Mouse (Mus musculus): ENCODE results near the gene Hmgb4. TPM values are rescaled to one million over a fixed set of nuclear protein-coding genes. Genes with fewer than 3 reads are reported as not detected.

Hmgb4 gene
- polyA plus RNA-seq, 1 experiment from 2014 or later = not detected

DNA sequence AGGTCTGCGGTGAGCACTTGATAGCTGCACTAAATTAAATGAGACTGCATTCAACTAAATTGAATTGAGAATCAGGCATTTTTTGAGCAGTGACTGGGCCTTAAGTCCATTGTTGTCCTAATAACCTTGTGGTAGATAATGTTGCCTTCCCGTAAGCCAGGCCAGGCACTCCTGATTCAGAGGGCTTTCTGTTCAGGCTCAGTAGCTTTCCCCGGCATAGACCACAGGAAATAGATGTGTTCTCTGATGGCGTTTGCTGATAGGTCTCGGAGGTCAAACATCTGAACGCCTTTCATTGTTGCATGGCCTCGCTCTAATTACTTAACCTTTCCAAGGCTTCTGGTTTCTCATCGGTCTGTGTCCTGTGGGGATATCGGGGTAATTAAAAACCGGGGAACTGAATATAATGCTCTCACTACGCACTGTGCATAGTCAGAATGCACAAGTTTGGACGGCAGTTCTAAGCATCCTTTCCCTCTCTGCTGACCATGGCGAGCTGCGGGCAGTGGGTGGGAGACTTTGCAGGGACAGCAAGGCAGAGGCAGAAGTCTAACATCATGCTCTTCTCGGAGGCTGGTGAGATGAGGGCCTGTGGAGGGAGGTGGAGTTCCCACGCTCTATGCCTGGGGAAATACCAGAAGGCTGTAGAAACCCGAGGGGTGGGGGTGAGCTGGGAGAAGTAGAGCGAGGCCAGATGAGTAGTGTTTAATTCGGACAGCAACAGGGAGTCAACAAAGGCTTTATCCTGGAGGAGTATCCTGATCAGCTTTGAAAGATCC lies 19.5 kb downstream of the Hmgb4 start:
- H3K4me2 ChIP-seq = no peak overlapping the region
- no peaks in the 10 kb centered on the region for H3K9me3 ChIP-seq (replicated peaks; ENCODE audit: control insufficient read depth, low read length)
- H3K9ac ChIP-seq (ENCODE audit: low read depth, low read length) = no peak overlapping the region
- no peaks in the 10 kb centered on the region for H3K36me3 ChIP-seq (ENCODE audit: control insufficient read depth, insufficient read depth, low read length)
- no peak overlapping the region for H3K4me3 ChIP-seq (ENCODE audit: low read depth, low read length)
- ATAC-seq (replicated peaks; ENCODE audit: insufficient number of reproducible peaks, low FRiP score, low TSS enrichment) = no peak
- no peaks in the 10 kb centered on the region for H3K27me3 ChIP-seq (ENCODE audit: control insufficient read depth, insufficient read depth, low read length)
- H3K27ac ChIP-seq (ENCODE audit: low read depth, low read length) = no peak overlapping the region
- no peaks in the 10 kb centered on the region for H3K4me1 ChIP-seq (ENCODE audit: control insufficient read depth, insufficient read depth, low read length)
- 58% methylated on average over 19 of the region's 19 CpGs for WGBS (ENCODE audit: insufficient replicate concordance)

DNA sequence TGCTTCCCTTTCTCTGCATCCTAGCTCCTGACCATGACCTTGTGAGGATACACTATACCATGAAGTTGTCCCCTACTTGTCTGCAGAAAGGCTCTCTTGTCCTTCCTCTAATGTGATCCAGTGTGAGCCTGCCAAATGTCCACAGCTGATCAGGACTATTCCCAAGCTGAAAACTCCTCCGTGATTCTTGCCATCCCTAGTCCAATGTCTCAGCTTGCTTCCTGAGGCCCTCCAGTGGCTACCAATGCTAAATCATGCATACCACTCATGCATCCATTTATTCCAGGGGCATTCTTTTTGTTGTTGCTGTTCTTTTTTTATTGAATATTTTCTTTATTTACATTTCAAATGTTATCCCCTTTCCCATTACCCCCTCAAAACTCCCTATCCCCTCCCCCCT lies 21.6 kb downstream of the Hmgb4 start:
- 52% methylated on average over 1 of the region's 1 CpGs for WGBS (ENCODE audit: insufficient replicate concordance)
- Histone ChIP-seq H3K27ac (ENCODE audit: low read depth, low read length) (no peak overlapping the region), H3K4me1 (ENCODE audit: control insufficient read depth, insufficient read depth, low read length) (no peaks in the 10 kb centered on the region), H3K9me3 (replicated peaks; ENCODE audit: control insufficient read depth, low read length) (no peaks in the 10 kb centered on the region), H3K27me3 (ENCODE audit: control insufficient read depth, insufficient read depth, low read length) (no peaks in the 10 kb centered on the region), H3K9ac (ENCODE audit: low read depth, low read length) (no peak overlapping the region), H3K4me2 (no peak overlapping the region), H3K36me3 (ENCODE audit: control insufficient read depth, insufficient read depth, low read length) (no peaks in the 10 kb centered on the region), H3K4me3 (ENCODE audit: low read depth, low read length) (no peak overlapping the region)
- ATAC-seq (replicated peaks; ENCODE audit: insufficient number of reproducible peaks, low FRiP score, low TSS enrichment) = no peak

DNA sequence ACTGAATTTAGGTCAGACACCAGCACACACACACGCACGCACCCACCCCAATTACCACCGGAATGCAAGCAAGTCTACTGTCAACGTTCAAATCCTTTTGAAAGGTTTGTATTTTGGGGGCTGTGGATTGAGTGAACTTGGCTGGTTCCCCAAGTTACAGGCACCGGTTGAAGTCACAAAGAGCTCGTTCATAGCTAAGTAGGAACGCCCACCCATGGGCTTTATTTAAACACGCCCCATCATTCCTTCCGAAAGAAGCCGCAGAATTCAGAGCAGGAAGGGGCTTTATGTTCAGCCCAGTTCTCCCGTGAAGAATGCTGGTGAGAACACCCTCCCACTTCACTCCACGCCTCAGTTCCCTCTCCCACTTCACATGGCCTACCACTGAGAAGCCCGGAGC lies 27.3 kb downstream of the Hmgb4 start:
- H3K4me1 ChIP-seq (ENCODE audit: control insufficient read depth, insufficient read depth, low read length) = no peaks in the 10 kb centered on the region
- ATAC-seq (replicated peaks; ENCODE audit: insufficient number of reproducible peaks, low FRiP score, low TSS enrichment) = no peak
- H3K4me2 ChIP-seq = no peak overlapping the region
- H3K27ac ChIP-seq (ENCODE audit: low read depth, low read length) = no peak overlapping the region
- H3K36me3 ChIP-seq (ENCODE audit: control insufficient read depth, insufficient read depth, low read length) = no peaks in the 10 kb centered on the region
- no peaks in the 10 kb centered on the region for H3K27me3 ChIP-seq (ENCODE audit: control insufficient read depth, insufficient read depth, low read length)
- H3K4me3 ChIP-seq (ENCODE audit: low read depth, low read length) = no peak overlapping the region
- no peak overlapping the region for H3K9ac ChIP-seq (ENCODE audit: low read depth, low read length)
- WGBS (ENCODE audit: insufficient replicate concordance) = 83% methylated on average over 13 of the region's 13 CpGs
- no peaks in the 10 kb centered on the region for H3K9me3 ChIP-seq (replicated peaks; ENCODE audit: control insufficient read depth, low read length)

DNA sequence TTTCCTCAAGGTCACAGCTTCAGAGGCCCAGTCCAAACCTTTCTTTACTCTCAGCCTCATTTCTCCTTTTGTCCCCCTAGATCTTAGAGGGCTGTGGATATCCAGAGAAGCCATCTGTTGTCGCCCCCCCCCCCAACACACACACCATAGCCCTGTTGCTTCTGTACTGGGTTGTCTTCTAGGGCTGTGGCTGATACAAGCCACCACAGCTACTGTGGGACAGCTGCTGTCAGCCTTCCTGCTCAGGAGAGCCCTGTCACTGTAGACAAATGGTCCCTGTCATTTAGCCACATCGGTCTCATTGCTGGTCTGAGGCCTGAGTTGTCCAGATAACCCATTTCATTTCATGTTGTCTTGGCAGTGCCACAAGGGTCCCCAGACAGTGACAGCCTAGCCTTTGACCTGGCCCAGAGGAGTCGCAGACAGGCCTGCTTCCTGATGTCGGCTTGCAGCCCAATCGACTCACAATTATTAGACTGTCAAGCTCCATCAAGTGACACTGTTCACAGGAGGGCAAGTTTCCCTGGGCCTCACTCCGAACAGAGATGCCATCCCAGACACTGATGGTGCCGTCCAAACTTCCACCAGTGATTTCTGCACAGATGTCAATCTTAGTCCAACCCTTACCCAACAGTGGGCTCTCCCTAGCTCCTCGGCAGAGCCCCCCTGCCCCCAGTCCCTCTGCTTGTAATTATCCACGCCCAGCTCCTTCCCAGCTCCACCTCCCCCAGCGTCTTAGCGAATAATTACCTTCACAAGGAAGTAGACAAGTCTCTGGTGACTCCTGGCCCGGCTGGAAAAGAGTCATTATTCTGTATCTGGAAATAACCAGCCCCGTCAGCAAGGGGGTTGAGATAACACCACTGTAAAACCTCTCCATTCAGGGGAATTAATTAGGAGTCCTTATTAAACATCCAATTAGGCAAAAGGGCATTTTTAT lies 33.1 kb downstream of the Hmgb4 start:
- Histone ChIP-seq H3K4me3 (ENCODE audit: low read depth, low read length) (no peak overlapping the region), H3K9ac (ENCODE audit: low read depth, low read length) (no peak overlapping the region), H3K27ac (ENCODE audit: low read depth, low read length) (no peak overlapping the region), H3K36me3 (ENCODE audit: control insufficient read depth, insufficient read depth, low read length) (no peaks in the 10 kb centered on the region), H3K27me3 (ENCODE audit: control insufficient read depth, insufficient read depth, low read length) (no peaks in the 10 kb centered on the region), H3K4me2 (no peak overlapping the region), H3K9me3 (replicated peaks; ENCODE audit: control insufficient read depth, low read length) (no peaks in the 10 kb centered on the region), H3K4me1 (ENCODE audit: control insufficient read depth, insufficient read depth, low read length) (no peaks in the 10 kb centered on the region)
- no peak for ATAC-seq (replicated peaks; ENCODE audit: insufficient number of reproducible peaks, low FRiP score, low TSS enrichment)
- 35% methylated on average over 13 of the region's 13 CpGs for WGBS (ENCODE audit: insufficient replicate concordance)

DNA sequence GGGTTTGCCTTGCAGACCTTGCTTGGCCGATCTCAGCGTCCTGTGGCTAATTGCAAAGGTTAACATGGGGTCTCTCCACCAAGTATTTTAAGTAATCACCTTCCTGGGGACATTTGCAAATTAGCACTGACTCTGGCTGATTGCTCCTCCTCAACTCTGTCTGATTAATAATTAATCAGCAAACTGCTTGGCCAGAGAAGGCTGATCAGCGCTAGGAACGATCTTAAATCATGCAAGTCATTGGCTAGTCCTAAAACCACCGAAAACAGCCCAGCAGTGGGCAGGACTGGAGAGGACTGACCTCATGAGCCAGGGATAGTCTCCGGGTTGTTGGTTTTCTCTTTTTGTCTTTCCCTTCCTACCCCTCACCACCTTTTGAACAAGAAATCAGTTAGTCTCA lies 36.3 kb downstream of the Hmgb4 start:
- no peaks in the 10 kb centered on the region for H3K4me1 ChIP-seq (ENCODE audit: control insufficient read depth, insufficient read depth, low read length)
- 63% methylated on average over 6 of the region's 6 CpGs for WGBS (ENCODE audit: insufficient replicate concordance)
- no peak overlapping the region for H3K27ac ChIP-seq (ENCODE audit: low read depth, low read length)
- H3K27me3 ChIP-seq (ENCODE audit: control insufficient read depth, insufficient read depth, low read length) = no peaks in the 10 kb centered on the region
- ATAC-seq (replicated peaks; ENCODE audit: insufficient number of reproducible peaks, low FRiP score, low TSS enrichment) = no peak
- H3K9ac ChIP-seq (ENCODE audit: low read depth, low read length) = no peak overlapping the region
- no peaks in the 10 kb centered on the region for H3K36me3 ChIP-seq (ENCODE audit: control insufficient read depth, insufficient read depth, low read length)
- no peak overlapping the region for H3K4me2 ChIP-seq
- no peaks in the 10 kb centered on the region for H3K9me3 ChIP-seq (replicated peaks; ENCODE audit: control insufficient read depth, low read length)
- H3K4me3 ChIP-seq (ENCODE audit: low read depth, low read length) = no peak overlapping the region

DNA sequence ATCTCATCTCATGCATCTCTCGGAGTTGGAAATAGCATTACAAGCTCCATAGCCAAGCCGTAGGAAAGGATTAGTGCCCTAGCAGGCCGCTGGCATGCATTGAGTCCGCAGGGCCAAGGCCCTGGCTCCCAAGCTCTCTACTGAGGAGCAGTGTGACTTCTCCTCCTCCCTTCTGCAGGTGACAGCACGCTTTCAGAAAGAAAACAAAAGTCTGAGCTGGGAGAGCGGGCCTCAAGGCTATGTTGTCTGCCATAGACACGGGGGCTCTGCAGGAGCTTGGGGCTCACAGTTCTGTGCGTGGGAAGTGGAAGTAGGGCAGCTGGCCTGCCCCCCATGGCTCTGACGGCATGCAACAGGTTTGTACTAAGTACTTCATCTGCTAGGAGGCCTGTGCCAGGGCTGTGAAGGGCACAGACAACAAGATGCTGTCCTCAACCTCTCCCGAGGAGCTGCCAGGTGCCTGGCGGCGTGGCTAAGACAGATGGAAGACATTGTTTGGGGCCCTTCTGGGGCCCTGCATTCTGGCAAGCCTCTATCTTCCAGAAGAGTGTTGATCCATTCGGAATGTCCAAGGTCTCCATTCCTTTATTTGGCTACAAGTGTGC lies 42.7 kb downstream of the Hmgb4 start:
- H3K9ac ChIP-seq (ENCODE audit: low read depth, low read length) = no peak overlapping the region
- H3K27me3 ChIP-seq (ENCODE audit: control insufficient read depth, insufficient read depth, low read length) = no peaks in the 10 kb centered on the region
- H3K4me3 ChIP-seq (ENCODE audit: low read depth, low read length) = no peak overlapping the region
- no peak for ATAC-seq (replicated peaks; ENCODE audit: insufficient number of reproducible peaks, low FRiP score, low TSS enrichment)
- H3K4me2 ChIP-seq = no peak overlapping the region
- no peaks in the 10 kb centered on the region for H3K36me3 ChIP-seq (ENCODE audit: control insufficient read depth, insufficient read depth, low read length)
- no peaks in the 10 kb centered on the region for H3K9me3 ChIP-seq (replicated peaks; ENCODE audit: control insufficient read depth, low read length)
- WGBS (ENCODE audit: insufficient replicate concordance) = 57% methylated on average over 13 of the region's 13 CpGs
- no peak overlapping the region for H3K27ac ChIP-seq (ENCODE audit: low read depth, low read length)
- H3K4me1 ChIP-seq (ENCODE audit: control insufficient read depth, insufficient read depth, low read length) = peaks cover 5% of the 10 kb centered on the region; the same call in 1 of the 2 replicates
